Mouse (Mus musculus) gastrocnemius, adult 8-10 months (tissue): Measurements from ENCODE around the gene Galnt14. TPM values are rescaled to one million over a fixed set of nuclear protein-coding genes. Genes with fewer than 3 reads are reported as not detected.

ENCODE experiments used
- DNase-seq, 2 experiments: peaks; one replicate each; pipeline ENCODE4 v3.0.0; 2022; ENCODE audit warnings: low spot score in 2 of 2
- total RNA-seq, 4 experiments: library from RNA; stranded (reverse); gene quantifications; 2 replicates each; pipeline ENCODE4 v1.2.4; 2022

Galnt14 gene
- not detected for total RNA-seq

DNA sequence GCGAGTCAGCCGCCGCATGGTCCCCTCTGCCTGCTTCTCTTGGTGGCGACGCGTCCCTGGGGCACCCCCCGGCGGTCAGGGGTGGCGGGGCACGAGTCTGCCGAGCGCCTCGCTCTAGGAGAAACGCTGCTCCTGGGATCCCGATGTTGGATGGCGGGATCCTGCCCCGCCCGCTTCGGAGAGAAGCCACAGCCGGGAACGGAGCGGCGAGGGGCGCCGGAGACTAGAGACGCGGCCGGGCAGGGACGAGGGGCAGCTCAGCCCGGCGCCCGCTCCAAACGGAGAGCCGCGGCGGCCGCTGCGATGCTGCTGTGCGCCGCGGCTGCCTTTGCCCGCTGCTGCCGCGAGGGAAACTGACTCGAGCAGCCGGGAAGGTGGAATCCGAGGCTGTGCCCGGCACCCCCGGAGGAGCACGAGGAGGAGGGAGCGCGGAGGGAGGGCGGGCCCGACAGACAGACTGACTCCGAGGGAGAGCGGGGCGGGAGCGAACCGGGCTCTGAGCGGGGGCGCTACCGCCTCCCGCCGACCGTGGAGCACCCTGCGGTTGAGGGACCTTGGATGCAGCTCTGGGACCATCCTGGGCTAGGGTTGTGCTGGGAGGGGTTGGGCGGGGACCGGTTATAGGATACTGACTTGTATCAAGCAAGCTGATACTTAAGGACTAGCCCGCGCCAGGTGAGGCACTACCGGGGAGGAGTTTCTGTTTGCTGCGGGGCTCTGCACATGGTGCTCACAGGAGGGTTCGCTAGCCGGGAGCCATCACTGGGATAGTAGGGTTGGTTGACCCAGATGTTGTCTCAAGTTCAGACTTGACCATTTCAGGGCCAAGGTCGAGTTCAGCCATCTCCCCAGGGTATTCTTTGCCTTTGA lies at the start of gene Galnt14:
Galnt14 (minus strand) TSS at position 412 of the 870 bp plus-strand sequence.
- peak in 1 of 2 experiments; percentile 9 for DNase-seq

DNA sequence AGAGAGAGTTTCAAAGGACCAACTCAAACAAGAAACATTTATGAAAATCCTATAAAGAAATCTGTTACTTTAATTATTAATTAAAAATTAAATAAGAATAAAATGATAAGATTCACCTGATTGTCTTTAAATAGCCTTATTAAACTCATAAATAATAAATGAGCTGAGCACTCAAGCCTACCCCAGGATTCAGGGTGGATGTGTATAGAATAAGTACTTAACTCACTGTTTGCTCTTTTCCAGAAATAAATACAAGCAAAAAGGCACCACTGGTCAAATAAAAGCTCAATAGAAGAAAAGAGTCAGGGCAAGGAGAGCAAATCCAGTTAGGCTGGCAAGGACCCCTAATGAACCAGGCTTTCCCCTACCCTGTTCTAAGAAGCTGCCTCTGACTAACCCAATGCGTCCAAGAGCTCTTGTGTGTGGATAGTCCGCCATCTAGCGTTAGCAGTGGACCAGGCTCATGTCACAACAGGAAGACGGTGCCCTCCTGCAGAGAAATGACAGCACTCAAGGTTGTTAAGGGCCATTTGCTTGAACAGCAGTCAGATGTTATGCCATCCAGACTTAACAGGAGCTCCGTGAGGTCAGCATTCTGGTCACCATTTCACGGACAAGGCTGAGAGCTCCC lies 33.5 kb upstream of the Galnt14 start:
- peak; percentile 15 to 33 for DNase-seq

- DNase-seq, result no peak
Measured at GRCm38 (mm10) chr17:73723885-73724682, 13.8 kb upstream of the Galnt14 start.

GRCm38 (mm10) chr17:73719021-73719748 lies 8.9 kb upstream of the Galnt14 start:
- no peak for DNase-seq

GRCm38 (mm10) chr17:73716684-73717083 lies 6.4 kb upstream of the Galnt14 start:
- DNase-seq, result no peak

DNA sequence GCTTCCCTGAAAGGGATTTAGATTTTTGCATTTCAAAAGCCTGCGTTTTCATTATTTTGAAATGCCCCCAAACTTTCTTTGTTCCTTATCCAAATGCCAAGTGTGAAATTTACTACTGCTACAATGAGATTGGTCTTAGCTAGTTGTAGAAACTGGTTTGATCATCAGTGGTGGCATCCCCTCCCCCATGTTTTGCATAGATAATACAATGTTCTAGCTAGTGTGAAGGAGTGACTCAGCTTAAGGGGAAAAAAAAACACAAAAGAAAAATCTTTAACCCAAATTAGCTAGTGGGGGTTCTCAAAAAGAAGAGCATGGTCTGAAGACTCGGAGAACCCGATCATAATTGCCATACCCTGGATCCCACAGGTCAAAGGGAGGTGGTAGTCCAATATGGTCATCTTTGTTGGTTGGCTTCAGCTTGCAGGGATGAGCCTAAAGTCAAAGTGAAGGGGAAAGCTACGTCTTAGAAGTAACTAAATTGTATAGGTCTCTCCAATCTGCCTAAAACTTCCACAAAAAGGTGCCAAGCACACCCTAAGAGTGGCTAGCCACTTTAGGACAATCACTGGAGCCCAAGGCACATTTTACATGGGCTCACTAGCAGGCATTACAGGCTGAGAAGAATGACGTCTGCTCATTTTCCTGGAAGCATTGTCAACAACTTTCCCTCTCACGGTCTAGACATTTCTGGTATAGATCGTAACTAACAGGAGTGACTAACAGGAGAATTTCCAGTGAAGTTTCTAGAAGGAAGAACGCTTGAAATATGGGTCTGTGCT lies 4.4 kb upstream of the Galnt14 start:
- DNase-seq, result no peak

- DNase-seq, result no peak
Measured at GRCm38 (mm10) chr17:73713347-73713746, 3.1 kb upstream of the Galnt14 start.

DNA sequence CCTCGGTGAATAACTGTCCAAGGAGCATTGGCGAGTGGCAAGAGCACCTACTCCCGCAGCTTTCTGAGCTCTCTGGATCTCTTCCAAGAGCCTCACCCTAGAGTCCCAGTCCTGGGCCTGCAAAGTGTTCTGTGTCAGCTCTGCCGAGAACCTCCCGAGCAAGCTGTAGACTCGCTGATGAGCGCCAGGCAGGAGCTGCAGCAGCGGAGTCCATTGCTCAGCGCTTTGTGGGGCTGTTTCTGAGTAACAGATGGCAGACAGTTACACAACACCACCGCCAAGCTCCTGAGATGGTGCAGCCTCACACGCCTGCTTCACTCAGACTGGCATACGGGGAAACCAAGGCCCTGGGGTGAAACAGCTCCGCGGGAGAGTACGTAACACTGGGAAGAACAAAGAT lies 1.7 kb upstream of the Galnt14 start:
- no peak for DNase-seq

- no peak for DNase-seq
Measured at GRCm38 (mm10) chr17:73709131-73710041, 867 bp downstream of the Galnt14 start.

DNA sequence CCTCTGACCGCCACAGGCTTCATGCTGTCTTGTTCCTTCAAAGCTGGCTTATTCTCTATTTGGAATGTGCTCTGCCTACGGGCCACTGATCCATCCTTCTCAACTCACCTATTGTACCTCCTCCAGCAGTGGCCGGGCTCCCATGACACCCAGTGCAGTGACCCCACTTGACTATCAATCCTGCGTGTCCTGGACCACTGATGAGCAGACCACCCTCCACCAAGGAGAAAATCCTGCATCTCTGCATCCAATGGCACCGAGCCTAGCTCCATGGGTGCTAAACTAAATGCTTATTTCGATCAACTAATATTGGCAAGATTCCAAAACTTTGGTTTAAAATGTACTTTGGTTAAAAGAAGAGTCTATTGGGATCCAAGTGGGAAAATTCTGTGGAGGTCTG lies 1.8 kb downstream of the Galnt14 start:
- no peak for DNase-seq

DNA sequence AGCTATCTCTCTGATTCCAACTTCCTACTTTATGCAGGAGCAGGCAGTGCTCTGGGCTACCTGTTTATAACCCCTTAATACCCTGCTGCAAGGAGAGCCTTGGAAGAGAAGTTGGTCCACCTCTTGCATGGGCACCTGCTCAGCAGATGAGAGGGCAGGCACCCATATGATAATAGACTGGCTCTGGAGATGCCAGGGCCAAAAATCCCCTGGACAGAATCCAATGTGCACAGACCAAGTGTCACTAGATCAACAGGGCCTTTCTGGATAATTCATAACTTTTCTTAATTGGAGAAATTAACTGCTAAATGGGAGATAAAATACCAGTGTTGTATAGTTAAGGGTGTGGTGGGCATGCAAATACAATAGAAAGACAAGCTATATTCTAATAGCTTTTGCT lies 6.7 kb downstream of the Galnt14 start:
- DNase-seq, result no peak

DNA sequence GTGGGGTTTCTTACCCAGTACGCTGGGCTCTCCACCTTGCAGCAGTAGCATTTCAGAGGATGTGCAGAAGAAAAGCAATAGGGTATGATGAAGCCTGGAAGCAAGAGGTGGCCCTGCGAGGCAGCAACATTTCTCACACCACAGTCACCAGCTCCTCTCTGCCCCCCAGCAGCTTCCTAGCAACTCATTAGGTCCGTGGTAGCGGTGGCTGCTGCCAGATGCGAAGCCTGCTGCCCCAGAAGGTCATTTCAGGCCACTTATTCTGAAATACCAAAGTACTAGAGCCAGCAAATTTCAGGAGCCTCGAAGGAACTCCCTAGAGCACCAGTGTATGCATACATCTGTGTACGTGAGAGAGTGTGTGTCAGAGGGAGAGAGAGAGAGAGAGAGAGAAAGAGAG lies 9.2 kb downstream of the Galnt14 start:
- no peak for DNase-seq

- no peak for DNase-seq
Measured at GRCm38 (mm10) chr17:73699881-73700280, 10.4 kb downstream of the Galnt14 start.

DNA sequence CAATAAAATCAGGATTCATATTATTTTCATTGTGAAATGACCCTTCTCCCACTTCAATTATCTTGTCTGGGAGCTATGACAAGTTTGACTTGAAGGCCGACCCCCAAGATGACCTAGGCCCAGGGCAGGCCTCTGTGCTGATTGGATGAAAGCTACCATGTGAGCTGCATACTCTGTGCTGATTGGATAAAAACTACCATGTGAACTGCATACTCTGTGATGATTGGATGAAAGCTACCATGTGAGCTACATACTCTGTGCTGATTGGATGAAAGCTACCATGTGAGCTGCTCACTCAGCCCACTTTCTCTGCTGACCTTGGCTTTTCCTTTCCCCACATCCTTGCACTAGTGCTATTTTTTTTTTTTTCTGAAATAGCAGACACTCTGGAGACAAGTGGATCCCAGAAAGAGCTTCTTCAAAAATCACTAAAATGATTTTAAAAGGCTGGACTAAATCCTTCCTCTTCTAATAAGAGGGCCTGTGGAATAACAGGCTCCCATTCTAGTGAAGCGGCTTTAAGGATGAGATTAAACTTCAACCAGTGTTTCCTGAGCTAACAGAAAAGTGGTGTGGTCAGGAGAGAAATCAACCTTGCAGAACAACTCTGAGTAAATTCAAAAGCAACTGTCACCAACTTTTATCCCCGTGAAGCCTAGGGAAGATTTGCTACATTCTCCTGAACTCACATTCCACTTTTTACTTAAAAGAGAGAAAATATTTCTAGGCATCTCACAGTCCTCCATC lies 15.9 kb downstream of the Galnt14 start:
- no peak for DNase-seq

DNA sequence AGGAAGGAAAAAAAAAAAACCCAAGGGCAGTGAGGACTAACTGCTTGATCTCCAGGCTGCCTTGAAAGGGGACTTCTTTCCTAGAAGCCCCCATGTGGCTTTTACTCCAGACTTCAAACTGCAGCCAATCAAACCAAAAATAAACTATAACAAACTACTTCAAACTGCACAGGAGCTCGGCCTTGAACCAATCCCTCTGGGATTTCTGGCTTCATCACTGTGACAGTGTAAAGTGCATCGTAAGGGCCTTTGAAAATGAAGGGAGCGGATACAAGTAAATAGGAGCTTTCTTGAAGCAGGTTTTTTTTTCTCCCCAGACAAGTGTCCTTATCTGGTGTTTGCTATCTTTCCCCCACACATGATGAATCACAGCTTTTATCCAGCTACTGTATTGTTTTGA lies 22.0 kb downstream of the Galnt14 start:
- no peak for DNase-seq

DNA sequence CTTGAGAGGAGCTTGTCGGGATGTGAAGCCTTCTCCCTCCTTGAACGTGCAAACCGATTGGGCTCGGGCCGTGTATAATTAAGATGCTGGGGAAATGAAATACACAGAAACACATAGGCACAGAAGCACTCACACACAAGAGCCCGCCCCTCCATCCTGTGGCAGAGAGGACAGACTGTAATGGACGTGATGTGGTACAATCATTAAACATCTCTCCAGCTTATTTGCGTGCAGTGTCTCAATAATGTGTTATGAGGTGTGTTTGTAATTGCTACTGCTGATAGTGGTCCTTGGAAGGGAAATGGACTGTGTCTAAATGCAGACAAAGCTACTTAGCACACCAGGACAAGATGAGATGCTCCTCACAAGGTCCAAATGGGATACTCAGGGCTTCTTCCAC lies 24.0 kb downstream of the Galnt14 start:
- no peak for DNase-seq

GRCm38 (mm10) chr17:73684746-73685145 lies 25.5 kb downstream of the Galnt14 start:
- no peak for DNase-seq

- DNase-seq, result no peak
Measured at GRCm38 (mm10) chr17:73671921-73672320, 38.3 kb downstream of the Galnt14 start.

DNA sequence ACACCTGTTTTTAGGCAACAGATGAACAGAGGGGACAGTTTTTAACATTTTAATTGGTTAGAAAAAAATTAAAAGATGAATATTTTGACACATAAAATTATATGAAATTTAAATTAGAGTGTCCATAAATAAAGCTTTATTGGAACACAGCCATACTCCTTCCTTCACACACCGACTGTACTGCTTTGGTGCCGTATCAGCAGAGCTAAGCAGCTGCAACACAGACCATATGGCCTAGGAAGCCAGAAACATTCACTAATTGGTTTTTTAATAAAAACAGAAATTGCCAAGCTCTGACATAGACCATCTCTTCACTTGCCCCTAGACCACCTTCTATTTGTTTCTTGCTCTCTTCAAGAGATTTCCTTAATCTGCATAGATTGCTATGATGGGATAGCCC lies 40.2 kb downstream of the Galnt14 start:
- no peak for DNase-seq
